Mouse (Mus musculus) urinary bladder, postnatal 4 days (tissue): ENCODE data around the gene Gsg1l.

Experiments used
- DNase-seq, 2 experiments: peaks; one replicate each; pipeline ENCODE4 v3.0.0; 2021 to 2022; ENCODE audit warnings: low spot score in 2 of 2

The Gsg1l gene

DNA sequence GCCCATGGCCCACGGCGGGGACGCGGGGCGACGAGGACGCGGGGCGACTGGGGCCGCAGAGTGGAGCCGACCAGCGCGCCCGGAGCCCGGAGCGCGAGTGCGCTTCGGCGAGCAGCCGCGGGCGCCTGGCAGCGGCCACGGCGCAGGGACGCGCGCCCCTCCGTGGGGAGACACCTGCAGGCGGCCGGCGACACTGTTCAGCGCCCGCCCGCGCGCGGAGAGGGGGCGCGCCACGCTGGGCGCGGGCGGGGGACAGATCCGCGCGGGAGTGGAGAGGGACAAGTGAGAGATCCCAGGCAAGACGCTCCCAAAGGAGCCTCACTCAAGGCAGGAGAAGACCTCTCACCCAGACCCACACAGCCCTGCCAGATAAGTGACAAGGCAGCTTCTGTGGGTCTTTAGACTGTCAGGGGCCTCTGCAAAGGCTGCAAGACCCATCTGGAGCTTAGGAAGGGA lies at the start of gene Gsg1l:
TSS of gene Gsg1l (minus strand) at position 126 of the 456 bp plus-strand sequence.
- DNase-seq = no peak

GRCm38 (mm10) chr7:126127673-126128072 lies 45.5 kb upstream of the Gsg1l start:
- no peak for DNase-seq

DNA sequence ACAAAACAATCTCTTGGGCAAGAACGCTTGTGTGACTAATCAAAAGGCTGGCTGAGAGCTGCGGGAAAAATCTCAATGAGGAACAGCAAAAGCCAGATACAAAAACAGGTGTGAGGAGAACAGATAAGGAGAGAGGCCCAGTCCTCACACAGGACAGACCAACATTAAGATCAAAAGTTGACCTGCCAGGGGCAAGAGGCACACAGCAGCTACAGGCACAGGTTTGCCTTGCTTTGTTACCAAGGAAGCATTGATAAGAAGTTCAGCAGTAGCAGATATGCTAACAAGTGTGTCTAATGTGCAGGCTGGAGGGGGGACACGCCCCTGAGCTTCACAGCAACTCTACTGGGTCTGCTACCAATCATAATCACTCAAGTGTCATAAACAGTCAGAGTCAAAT lies 44.3 kb upstream of the Gsg1l start:
- DNase-seq = no peak

DNA sequence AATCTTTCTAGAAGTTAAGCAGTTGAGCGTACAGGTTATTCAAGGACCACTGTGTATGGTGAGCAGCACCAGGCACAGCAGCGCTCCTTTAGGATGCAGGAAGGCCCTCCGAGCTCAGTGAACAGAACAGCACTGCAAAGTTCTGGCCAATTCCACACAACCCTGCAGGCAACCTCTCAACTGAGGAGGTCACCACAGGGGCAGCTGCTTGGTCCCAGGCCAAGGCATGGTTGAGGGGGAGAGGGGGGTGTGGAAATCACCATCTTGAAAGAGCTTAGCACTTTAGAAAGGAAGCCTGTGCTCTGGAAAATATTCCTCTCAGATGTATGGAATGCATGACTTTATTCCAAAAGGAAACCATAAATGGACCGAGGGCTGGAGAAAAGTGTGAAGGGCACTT lies 39.3 kb upstream of the Gsg1l start:
- no peak for DNase-seq

GRCm38 (mm10) chr7:126119819-126120218 lies 37.6 kb upstream of the Gsg1l start:
- DNase-seq = no peak

DNA sequence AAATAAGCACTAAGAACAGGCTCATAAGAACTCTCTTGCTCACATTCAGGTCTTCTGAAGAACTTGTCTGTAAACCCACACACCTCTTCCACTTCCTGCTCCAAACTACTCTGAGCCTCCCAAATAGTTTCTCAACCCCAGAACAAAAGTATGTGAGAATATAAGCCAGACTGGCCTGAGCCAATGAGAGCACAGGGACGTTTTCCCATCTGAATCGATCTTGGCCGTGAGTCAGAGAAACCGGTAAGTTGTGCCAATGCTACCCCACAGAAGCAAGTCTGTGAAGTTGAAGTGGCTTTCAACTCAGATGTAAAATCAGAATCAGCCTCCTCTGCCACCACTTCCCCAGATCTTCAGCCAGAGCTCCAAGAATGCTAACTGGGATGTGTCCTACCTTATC lies 31.1 kb upstream of the Gsg1l start:
- no peak for DNase-seq

- no peak for DNase-seq
These were observed 29.0 kb upstream of the Gsg1l start for GRCm38 (mm10) chr7:126111230-126111629.

GRCm38 (mm10) chr7:126109898-126110297 lies 27.7 kb upstream of the Gsg1l start:
- no peak for DNase-seq

- DNase-seq = no peak
These were observed 18.2 kb upstream of the Gsg1l start for GRCm38 (mm10) chr7:126100440-126100839.

GRCm38 (mm10) chr7:126099835-126100234 lies 17.6 kb upstream of the Gsg1l start:
- no peak for DNase-seq

GRCm38 (mm10) chr7:126099163-126099775 lies 17.1 kb upstream of the Gsg1l start:
- no peak for DNase-seq

DNA sequence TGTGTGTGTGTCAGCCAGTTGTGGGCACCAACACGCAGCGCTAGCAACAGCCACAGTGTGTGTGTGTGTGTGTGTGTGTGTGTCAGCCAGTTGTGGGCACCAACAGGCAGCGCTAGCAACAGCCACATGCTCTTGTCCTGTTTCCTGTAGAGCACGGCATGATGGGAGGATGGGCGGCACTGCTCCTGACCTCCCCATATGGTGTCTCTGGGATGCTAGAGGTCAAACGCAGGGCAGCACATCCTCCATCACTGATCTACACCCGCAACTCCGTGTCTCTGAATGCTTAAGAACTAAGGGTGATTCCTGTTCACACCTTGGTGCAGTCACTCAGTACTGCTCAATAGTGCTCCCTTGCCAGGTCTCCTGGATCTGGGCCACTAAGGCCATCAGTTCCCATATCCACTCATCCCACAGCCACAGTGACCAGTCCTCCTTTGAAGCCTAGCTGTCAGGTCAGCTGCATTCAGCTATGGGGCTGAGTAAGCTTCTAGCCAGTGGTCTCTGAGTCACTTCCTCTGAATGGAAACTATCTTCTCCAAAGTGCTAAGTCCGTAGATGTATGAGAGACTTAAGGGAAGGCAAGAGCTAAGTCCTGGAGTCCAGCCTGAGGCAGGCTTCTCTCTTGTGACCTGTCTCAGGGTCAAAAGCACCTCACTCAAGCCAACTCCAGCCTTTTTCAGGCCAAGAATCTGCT lies 15.2 kb upstream of the Gsg1l start:
- no peak for DNase-seq

- DNase-seq = no peak
These were observed 14.4 kb upstream of the Gsg1l start for GRCm38 (mm10) chr7:126096596-126096995.

GRCm38 (mm10) chr7:126094738-126095137 lies 12.5 kb upstream of the Gsg1l start:
- no peak for DNase-seq

DNA sequence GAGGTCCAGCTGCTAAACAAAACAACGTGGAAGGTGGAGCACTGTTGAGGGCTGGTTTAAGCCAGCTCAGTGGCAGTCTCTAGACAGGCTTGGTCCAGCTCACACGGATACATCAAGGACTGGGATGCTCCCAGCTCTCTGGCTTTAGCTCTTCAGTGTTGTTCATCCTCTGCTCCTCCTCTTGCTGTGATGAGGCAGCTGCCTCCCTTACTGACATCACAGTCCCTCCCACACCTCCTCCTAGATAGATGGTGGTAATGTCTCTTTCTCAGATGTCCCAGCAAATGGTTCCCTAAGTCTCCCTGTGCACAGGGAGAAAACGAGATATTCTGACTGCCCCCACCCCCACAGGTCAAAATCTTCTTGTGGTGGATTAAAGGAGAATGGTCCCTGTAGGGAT lies 11.0 kb upstream of the Gsg1l start:
- no peak for DNase-seq

DNA sequence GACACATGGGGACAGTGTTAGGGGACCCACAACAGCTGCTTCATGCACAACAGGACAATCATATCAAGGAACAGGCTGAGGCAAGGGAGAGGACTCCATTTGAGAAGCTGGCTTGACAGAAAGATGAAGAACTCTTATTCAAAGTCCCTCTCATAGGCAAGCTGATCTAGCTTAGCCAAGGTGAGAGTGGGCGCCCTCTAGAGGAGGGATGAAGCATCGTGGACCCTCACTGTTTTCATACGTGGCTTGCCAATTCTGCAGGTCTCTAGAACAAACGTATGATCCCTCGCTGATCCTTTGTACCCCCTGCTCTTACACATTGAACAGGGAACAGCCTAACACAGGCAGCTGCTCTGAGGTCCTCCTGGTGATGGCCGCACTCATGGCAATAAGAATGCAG lies 7.6 kb upstream of the Gsg1l start:
- no peak for DNase-seq

GRCm38 (mm10) chr7:126088155-126088554 lies 5.9 kb upstream of the Gsg1l start:
- DNase-seq = no peak

- no peak for DNase-seq
These were observed 5.4 kb upstream of the Gsg1l start for GRCm38 (mm10) chr7:126087602-126088001.

DNA sequence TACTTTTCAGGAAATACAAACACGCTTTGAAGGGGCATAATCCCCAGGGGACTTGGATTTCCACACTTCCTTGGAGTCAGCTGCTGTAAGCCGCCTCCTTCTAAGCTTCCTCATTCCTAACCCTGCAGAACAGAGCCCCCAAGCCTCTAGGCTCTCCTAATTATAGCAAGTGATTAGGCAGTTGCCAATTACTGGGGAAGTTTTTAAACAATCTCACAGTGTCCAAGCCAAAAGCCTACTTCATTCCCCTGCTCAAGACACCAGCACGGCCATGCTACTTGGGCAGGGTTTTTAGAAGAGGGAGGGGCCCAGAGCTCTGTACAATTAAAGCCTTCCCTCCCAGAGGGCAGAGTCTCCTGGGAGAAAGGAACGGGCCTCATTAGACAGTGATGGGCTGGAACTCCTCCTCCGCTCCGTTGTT lies 4.1 kb upstream of the Gsg1l start:
- DNase-seq = no peak

DNA sequence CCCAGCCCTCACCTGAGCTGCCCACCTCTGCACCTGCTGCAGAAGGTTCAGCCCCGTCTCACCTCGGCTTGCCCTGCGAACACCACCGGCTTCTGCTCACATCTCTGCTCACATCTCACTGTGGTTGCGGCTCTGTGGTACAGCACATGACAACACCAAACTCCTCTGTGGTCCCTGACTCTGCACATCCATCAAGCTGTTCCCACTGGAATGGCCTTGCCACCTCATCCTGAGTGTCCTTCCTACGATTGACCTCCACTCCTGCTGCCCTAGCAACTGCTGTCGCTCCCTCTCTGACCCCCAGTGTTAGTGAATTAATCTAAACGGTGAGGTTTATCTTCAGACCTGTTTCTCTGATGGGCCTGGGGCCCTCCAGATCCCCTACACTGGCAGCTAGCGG lies 2.9 kb upstream of the Gsg1l start:
- DNase-seq = no peak

GRCm38 (mm10) chr7:126083980-126084348 lies 1.8 kb upstream of the Gsg1l start:
- no peak for DNase-seq

- no peak for DNase-seq
These were observed 1.2 kb upstream of the Gsg1l start for GRCm38 (mm10) chr7:126083341-126083979.

DNA sequence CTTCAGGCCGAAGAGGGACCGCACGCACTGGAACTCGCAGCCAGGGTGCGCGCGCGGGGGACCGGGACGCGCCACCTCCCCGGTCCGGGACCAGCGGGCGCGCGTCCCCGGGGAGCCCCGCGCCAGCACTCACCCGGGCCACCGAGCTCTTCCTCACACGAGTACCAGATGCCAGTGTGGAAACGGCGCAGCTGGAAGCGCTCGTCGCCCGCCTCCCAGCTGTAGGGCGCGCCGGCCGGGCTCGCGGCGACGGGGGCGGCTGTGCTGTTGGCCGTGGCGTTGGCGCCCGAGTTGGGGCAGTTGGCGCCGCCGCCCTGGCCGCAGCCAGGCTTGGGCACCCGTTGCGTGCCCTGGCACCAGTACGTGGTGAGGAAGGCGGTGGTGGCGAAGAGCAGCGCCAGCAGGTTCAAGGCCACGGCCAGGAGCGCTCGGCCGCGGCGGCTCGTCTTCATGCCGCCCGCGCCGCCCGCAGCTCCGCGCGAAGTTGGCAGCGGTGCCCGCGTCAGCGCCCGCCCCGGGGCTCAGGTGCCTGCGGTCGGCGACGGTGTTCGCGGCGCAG lies 405 bp downstream of the Gsg1l start:
- no peak for DNase-seq
